Mouse (Mus musculus): Measurements from ENCODE around the gene Boc.
A peak's percentile ranks its signal among the peaks of the same experiment; 100 is the strongest.

Boc gene

DNA sequence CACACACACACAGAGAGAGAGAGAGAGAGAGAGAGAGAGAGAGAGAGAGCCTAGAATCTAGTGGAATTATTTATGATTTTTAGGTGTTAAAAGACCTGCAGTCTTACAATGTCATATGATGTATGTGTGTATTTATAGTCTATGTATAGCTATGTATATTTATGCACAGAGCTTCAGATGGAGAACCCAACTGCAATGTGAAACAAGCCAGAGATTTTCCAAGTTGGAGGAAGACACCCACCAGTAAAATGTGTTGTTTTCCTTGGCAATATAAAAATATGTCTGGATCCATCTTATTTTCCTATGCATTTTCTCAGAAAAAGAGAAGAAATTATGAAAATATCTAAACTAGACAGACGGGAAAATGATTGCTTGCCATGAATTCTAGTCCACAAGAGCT lies 32.7 kb downstream of the Boc start:
- no peak for DNase-seq

DNA sequence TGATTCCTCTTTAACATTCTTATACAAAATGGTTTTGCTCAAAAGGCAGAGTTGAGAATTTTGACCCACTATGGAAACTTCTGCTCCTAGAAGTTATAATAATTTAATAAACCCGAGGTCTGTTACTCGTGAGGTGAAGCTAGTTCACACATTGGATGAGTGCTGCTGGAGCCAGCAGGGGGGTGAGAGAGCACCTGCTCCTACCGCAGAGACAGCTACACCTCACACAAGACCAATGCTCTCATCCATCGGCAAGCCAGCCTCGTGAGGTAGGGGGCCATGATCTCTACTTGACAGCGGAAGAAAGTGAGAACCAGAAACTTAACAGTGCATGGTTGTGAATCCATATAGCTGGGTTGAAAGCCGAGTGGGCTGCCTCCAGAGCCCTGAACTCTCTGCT lies 35.1 kb downstream of the Boc start:
- no peak for DNase-seq

DNA sequence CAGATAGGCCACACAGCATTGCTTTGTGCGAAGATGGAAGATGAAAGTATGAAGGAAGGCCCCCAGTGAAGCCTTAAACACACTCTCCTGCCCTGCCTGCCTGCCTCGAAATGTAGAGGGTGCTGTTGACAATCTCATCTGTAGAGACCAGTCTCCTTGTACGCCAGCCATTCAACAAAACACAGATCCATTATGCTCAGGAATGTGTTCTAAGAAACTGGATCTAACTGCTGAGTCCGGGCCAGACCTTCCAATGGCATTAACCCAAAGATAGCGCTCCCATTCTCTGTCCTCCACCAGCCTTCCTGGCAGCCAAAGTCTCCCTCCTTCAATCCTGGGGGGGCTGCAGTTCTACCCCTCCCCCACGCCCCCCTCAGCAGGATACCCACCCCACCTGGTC lies 42.2 kb downstream of the Boc start:
- no peak for DNase-seq

DNA sequence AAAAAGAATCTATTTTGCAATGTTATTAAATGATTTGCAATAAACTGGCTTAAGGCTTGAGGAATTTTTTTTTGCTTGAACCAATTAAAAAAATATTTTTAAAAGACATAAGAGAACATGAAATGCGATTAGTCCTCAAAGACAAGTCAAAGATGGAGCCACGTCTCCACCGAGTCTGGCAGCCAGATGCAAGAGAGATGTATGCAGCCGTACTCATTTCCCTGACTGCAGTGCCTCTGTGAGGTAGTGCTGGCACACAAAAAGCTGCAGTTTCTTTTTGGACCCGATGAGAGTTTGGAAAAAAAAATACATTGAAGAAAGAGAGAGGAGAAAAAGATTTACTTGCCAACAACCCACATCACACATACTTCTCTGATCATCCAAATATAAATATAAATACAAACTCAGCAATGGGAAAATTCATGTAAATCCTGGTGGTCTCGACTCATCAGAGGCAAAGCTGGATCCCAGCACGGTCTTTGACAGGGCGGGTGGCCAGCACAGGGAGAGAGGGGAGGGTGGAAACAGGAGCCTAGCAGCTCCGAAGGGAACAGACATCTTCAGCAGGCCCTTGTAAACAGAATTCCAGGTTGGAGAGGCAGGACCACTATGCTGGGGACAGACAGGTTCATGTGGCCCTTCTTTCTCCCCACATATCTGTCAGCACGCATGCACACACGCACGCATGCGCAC lies 48.0 kb downstream of the Boc start:
- peak; percentile 15 for DNase-seq

DNA sequence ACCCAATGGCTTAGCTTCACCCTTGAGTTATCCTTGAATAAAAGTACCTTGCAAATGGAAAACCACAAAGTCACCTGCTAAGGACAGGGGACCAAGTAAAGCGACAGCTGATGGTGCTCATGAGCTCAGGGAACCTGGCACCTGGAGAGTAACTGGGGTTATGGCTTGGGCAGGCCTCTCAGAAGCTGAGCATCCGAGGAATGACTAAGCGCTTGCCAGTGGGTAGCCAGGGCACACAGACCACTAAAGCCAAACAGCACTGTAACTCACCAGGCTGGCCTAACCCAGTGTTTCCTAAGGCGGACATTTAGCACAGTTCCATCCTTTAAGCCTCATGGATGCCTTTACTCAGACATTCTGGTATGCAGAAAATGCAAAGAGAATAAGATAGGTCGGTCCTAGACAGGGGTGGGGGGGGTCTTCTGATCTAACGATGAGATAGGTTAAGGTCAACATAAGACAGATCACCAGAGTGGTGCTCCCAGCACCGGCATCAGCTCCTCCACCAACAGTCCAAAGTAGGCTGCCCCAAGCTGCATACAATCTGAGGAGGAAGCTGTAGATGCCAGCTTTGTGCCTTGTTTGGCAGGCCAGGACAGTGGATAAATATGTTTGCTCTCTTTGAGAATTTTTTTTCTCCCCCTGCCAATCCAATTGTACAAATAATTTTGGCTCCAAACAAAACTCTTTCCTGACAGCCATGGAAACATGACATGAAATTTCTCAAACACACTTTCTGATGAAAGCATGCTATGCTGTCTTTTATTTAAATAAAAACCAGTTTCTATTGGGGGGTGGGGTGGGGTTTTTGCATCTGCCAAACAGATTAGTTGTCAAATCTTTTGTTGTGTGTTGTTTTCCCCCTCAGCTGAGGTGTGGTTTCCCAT lies 49.0 kb downstream of the Boc start:
- no peak for DNase-seq

DNA sequence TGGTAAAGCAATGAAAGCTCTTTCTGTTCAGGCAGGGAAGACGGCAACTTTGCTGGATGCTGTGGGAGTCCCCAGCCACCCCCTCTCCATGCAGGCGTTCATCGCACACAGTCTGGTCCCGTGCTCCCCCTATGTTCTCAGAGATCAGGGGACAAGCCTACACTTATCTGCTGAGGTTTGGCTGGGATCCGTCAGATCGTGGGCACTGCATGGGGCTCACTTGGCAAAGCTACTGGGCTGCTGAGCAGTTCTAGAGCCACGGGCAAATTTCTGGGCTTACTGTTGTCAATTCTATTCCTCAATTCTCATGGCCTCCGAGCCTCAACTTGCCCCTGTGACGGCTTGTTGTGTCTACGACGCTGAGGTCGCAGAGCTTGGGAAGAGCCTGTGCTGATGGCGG lies 49.9 kb downstream of the Boc start:
- peak; percentile 17 for DNase-seq

DNA sequence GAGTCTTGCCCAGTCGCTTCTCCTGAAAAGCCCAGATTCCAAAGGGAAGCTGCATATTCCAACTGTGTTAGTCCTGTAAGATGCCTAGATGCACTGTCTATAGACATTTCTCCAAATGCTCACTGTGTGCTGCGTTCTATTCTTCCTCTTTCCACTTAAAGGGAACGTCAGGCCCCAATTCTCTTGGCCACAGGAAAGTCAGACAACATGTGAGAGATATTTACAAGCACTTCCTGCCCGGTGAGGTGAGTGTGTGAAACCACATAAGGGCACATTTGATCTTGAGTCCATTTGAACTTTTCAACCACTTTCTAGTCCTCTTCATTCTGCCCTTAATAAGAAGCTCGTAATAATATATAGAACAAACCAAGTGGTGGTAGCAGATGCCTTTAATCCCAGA lies 50.7 kb downstream of the Boc start:
- DNase-seq: no peak

DNA sequence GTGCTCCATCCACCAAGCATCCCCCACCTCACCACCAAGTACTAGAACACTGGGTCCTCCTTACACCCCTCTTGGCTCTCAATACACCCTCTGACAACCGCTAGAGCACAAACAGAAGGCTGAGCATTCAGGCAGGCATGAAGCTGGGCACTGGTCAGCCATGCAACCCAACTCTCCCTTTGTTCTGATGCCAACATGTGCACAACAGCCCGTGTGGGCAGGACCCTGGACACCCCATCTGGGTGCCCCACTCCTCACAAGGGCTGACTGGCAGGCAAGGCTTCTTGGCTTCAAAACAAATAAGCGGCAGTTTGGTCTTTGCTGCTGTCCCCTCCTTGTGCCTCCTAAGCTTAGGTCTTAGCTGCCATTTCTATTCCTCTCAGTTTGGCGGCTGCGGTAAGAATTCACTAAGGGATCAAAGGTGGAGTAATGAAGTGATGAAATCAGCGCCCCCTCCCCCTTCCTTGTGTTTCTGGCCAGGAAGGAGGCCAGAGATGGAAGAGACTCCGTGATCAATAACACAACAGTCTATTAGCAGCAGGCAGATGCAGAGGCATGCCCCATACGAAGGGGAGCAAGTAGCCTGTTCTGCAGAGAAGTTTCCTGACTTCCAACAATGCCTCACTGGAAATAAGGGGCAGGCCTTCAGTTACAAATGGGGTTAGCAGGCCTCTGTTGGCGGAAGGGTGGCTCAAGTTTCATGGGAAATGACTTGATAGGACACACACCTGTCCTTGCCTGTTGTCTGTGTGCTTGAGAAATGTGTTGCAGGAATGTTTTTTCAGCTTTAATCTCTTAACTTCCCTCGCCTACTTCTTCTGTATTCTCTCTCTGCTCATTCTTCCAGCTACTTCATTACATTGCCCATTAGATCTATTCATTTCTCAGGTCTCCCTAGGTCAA lies 51.4 kb downstream of the Boc start:
- no peak for DNase-seq

DNA sequence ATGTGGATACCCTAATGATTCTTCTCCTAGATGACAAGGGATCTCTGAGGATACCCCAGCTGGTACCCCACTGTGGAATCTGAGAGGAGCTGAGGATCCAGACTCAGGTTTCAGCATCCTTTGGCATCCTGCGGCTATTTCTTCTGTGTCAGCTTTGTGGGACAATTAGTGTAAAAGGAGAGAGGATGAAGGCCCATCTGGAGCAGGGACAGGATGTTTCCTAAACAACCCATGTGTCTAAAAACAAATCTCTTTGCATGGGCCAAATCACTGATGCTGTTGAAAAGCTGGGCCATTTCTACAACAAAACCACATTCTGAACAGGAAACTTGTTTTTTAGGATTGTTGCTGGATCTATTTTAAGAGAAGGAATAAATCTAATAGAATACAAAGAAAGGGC lies 53.5 kb downstream of the Boc start:
- no peak for DNase-seq

DNA sequence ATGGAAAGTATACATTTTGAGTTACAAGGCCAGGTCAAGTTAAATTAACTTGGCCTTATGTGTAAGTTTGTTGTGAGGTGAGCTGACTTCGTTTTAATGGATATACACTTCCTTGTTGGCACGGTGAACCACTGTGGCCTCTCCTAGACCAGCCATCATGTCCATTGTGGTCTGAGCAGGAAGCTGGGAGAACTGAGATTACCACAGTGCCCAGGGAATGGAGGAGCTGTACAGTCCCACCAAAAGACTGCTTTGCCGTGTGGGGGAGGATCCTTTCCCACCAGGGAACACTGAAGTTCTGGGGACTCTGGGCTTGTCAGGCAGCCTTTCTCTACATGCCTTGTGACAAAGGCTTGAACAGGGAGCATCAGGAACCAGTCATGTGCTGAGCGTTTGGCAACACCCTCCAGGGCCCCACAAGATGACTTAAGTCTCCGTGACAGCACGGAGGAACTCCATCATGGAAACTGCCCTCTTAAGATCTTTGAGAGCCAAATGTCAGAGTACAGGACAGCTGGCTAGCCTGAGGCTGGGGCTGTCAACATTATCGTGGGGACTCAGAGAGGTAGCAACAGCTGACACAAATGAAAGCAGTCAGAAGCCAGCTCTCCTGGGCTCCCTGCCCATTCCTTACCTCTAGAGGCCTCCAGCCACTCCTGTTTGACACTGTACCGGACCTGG lies 55.7 kb downstream of the Boc start:
- DNase-seq: no peak

DNA sequence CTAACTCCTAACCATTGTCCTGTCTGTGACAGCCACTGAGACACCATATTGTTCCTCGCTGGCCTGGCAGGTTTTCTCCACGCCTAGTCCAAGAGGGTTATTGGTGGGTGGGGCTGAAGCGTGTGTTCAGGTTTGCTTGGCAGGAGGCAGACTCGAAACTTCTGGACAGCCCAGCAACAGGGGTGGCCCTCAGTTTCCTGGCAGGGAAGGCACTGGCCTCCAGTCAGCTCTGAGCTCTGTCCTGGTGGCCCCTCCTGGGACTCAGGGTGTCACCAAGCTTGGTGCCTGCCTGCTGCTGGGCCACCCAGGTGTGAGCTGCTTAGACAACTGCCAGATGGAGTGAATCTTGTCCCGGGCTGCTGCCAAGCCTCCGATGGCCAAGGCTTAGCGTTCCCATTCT lies 56.4 kb downstream of the Boc start:
- DNase-seq: no peak

DNA sequence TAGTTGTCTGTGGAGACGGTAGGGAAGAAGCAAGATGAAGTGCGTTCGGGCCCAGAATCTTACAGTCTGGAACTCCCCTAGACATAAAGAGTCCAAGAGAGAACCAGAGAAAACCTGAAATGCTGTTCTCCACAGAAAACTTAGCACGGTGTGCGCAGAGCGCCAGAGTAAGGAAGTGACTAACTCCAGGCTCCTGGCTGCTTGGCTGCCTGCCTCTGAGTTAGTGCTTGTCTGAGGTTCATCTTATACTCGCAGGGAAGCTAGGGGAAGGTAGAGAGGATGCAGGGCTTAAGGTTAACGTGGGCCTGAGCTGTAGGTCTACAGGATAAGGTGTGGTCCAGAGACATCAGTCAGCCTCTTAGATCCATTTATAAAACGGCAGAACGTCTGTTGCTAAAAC lies 56.9 kb downstream of the Boc start:
- DNase-seq: no peak

DNA sequence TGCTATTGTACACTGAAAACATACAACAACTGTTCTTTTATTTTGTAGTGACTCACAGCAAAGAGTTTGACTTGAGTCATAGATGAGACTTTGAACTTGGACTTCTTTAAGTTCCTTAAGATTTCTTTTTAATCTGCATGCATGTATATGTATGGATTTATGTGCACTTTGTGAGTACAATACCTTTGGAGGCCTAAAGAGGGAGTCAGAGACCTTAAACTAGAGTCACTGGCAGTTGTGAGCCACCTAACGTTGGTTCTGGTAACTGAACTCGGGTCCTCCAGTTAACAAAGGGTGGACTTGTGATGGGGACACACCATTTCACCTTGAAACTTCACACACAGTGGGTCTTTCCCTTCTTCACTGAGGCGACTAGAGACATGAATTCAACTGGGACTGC lies 60.2 kb downstream of the Boc start:
- DNase-seq: no peak

DNA sequence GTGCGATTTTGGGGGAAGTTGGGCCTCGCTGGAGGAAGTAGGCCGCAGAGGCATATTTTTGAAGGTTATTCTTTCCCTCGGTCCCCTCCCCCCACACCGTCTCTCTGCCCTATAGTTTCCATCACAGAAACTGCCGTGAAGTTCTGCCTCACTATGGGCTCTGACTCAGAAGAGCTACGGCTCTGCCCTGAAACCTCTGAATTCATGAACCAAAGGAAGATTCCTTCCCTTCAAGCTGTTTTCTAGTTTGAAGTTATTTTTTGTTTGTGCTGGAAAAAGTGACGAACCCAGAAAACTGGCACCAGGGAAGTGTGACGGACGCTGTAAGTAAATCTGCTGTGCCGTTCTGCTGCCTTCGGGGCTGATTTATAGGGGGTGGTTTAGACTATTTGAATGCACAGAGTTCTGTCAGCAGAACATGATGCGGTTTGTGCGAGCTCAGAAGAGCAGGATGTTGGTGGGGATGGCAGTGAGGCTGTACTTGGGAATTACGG lies 61.7 kb downstream of the Boc start:
- no peak for DNase-seq

DNA sequence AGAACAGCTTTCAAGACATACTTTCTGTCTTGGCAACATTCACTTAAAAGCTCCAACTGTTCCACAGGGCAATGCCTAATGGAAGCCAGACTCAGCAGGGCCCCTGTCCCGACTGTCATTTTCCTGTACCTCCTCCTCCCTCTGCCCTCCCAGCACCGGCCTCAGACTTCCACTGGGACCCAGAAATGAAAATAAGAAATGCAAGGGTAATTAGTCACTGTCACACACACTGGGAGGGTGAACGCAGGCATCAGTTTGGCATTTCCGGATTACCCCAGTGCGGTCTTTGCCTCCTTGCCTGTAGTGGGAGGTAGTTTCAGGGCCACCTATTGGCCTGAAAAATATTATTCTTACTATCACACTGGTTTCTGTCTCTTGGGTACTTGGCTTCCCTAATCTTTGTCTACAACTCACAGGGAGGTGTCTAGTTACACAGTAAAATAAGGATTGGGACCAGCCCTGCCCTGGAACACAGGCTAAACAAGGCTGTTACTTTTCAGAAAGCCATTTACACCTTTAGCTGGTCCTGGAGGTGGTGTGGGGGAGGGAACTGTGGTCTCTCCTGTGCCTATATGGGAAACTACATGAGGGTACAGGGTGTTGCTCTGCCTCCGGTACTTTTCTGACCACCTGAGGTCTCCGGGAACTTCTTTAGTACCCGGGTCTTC lies 64.1 kb downstream of the Boc start:
- no peak for DNase-seq

DNA sequence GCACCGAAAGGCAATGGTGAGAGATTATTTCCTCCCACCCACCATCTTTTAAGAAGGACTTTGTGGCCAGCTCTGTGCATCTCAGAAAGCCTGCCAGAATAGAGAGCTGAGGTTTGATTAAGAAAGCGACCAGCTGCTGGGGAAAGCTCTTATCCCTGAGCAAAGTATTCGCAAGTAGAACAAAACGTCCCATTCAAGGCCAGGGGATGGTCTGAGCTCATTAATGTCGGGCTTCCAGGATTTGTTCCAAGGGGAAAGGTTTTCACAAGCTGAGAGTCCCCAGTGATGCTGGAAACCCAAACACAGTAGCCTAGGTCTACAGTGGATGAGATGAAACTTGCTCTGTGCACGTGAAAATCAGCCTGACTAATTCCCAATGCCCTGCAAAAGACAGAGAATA lies 64.8 kb downstream of the Boc start:
- DNase-seq: no peak

DNA sequence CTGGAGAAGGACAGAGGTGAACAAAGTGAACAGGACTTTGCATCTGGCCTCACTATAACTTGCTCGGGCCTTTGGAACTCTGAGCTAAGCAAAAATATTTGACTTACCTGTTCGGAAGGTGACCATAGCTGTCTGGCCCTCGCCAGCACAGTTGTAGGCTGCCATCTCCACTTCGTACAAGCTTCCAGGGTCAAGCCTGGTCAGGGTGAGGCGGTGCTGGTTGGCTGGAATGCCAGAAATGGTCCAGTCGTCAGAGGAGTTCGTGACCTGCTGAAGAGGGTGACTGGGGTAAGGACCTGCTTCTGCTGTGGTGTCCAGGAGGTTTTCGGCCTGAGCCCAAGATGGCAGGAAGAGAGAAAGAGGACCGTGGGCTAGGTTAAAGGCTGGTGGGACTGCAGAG lies 66.0 kb downstream of the Boc start:
- DNase-seq: no peak

DNA sequence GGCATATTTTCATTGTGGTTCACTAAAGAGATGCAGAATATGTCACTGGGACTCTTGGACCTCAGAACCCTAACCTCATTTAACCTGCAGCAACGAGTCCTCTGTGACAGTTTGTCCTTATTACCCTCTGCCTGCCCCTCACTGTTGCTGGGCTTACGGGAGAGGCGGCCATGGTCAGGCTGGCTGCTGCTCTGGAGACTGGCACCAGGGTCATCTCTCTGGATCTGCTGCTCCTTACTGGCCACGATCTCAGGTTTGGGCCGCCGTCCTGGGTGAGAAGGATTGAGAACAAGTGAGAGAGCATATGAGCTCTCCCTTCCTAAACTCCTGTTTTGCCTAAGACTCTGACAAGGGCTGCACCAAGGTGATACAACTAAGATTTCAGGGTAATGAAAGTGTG lies 66.5 kb downstream of the Boc start:
- DNase-seq: no peak

DNA sequence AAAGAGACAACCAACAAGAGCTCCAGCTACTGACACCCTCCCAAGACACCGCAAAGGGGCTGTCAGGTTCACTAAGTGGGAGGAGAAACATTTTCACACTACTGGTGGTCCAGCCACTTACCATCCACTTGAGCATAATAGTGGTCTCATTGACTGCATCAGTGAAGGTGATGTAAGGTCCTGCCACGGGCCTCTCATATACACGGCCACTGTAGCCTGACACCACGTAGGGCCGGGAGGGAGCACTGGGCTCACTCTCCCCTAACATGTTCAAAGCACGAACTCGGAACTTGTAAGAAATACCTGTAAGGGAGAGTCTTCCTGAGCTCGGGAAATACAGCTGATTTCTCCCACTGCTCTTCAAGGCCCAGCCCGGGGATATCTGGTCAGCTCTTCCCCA lies 67.6 kb downstream of the Boc start:
- DNase-seq: no peak

DNA sequence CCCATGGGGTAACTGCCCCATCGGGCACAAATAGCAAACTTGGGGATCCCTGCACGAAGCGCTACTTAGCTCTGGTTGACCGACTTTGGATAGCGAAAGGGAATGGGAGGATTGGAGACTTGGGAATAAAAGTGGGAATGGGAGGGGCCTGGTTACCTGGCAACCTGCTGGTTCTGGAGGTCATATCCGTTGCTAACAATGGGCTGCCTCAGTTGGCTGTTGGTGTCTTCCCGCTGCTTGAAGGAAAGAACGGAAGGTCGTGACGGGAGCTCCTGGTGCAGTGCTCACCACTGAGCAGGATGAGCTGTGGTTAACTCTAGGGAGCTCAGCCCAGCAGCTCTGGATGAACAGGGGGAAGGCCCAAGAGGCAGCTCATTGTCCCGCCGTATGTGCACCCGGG lies 71.5 kb downstream of the Boc start:
- no peak for DNase-seq

DNA sequence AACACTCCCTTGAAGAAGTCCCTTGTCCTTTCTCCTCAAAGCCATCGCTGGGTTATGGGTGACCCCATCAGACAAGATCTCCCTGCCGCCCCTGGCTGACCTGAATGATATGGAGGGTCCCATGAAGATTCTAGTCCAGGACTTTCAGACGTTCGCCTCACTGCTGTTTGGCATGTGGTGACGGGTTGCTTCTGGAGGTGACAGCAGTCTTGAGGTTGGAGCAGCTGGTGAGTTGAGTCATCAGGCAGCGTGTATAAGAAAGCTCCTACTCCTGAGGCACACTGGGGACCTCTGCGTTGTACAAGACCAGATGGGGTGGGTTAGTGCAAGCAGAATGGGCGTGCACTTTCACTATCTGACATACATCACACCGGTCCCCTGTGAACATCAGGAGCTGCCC lies 72.1 kb downstream of the Boc start:
- DNase-seq: no peak

DNA sequence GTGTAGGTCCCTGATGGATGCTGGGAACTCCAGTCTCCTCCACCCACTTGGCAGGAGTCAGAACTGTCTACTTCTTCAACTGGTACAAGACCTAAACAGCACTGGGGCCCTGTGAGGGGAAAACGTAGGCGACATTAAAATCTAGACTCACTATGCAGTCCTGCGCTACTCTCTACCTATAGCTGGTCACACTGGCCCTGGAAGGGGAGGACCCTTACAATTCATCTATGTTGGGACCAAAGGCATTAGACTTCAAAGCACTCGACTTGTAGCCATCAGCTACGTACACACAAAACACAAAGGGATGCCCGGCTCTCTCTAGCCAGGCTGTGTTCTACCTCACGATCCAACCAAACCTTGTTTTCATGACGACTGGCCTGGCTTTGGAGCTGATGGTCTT lies 73.0 kb downstream of the Boc start:
- DNase-seq: no peak

Data from right cerebral cortex, postnatal 25 days (tissue).